Mouse (Mus musculus) brown adipose tissue, adult 24 weeks (tissue): ENCODE data around the gene Olfr1411. TPM values are rescaled to one million over a fixed set of nuclear protein-coding genes. Genes with fewer than 3 reads are reported as not detected.

Experiments
- H3K27ac ChIP-seq: fragments of 200-500 bp; replicated peaks from 2 replicates; pipeline ENCODE4 v1.5.1; 2012; ENCODE audit warnings: low read depth, mild to moderate bottlenecking, low read length
- H3K4me1 ChIP-seq: fragments of 200-500 bp; 2 replicates; pipeline ENCODE4 v1.6.1; 2012; ENCODE audit warnings: low read length, mixed read lengths; ENCODE audit not compliant: control insufficient read depth, insufficient read depth, insufficient read length
- H3K4me3 ChIP-seq: fragments of 200-500 bp; 2 replicates; pipeline ENCODE4 v1.5.1; 2012; ENCODE audit warnings: low read depth, mild to moderate bottlenecking, low read length, moderate library complexity; ENCODE audit not compliant: insufficient read depth
- polyA plus RNA-seq: library from polyadenylated mRNA; stranded (reverse); fragments of >200 nt; gene quantifications from 2 replicates; pipeline ENCODE4 v1.2.4, GENCODE M21; 2012; ENCODE audit not compliant: missing spikeins, insufficient read depth, insufficient read length

Gene Olfr1411
- polyA plus RNA-seq, result not detected in 2 replicates

DNA sequence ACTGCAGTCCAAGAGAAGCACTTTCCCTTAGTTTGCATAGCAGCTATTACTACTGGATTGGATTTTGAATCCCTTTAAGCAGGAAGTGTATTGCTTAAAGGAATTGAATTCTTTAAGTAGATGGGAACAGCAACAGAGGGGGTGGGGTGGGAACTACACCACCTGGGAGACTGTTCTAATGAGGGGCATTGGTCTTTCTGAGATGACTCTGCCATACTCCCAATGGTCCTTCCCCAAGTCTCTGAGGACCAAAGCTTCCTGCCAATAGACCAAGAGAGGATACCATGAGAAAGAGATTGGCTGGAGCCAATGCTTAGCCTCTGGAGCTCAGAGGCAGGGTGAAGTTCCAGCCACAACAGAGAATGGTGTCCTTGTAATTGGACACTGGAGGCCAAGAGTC lies at the start of gene Olfr1411:
TSS of gene Olfr1411 (plus strand) at position 301 of the 400 bp plus-strand sequence.
- no peak within 1 kb of the TSS for H3K4me3 ChIP-seq
- H3K27ac ChIP-seq, result no peak within 1 kb of the TSS
- H3K4me1 ChIP-seq, result no peaks in the 10 kb centered on the region

DNA sequence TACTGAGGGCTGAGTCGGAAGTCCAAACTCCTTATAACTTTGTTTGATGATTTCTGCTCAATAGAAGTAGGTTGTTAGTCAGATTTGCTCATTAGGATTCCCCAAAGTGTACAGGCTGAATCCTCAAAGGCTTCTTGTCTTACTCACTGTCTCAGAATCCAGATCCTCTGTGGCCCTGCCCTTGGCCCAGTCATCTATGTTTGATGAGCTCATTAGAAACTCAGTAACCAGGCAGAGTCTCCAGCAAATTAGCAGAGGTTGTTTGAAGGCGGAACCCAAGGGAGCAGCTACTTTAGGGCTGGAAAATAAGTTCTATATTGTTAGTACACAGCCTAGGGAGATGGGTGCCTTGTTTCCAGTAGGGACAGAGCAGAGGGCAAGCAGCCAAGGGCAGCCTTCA lies 48.3 kb upstream of the Olfr1411 start:
- Histone ChIP-seq H3K4me3 (no peak overlapping the region), H3K27ac (no peak overlapping the region), H3K4me1 (no peaks in the 10 kb centered on the region)

DNA sequence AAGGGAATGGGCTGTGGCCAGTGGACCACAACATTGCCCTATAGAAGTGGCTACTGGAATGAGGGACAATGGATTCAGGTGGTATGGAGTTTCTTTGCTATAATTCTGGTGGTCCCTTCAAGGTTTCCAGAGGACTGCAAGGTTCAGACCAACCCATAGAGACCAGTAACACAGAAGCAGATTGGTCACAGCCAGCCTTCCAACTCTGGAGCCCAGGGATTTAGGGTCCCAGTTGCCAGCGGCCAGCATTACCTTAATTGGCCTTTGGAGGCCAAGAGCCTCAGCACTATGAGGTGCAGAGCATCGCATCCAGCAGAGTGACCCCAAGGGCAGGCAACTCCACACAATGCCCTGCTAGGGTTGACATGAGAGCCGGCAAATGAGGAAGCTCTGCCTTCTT lies 23.2 kb upstream of the Olfr1411 start, which contains the start of gene Olfr1413:
TSS of gene Olfr1413 (plus strand) at position 301 of the 400 bp plus-strand sequence.
- H3K27ac ChIP-seq, result no peak within 1 kb of the TSS
- no peak within 1 kb of the TSS for H3K4me3 ChIP-seq
- H3K4me1 ChIP-seq, result no peaks in the 10 kb centered on the region

DNA sequence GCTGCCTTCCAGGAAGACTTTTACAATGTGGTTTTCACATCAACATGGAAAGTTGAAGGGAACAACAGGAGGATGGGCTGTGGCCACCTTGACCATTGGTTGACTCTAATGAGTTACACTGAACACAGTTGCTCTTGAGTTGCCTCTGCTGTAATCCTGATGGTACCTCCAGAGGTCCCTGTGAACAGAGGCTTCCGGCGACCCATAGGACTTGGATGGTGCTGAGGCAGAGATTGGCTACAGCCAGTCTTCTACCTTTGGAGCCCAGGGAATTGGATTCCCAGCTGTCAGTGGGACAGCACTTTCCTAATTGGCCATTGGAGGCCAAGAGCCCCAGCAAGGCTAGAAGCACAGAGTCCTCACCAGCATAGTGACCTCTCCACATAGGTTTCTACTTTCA lies 8.7 kb upstream of the Olfr1411 start, which contains the start of gene Olfr1412:
TSS of gene Olfr1412 (plus strand) at position 301 of the 400 bp plus-strand sequence.
- H3K27ac ChIP-seq, result no peak within 1 kb of the TSS
- H3K4me3 ChIP-seq, result no peak within 1 kb of the TSS
- H3K4me1 ChIP-seq, result no peaks in the 10 kb centered on the region

DNA sequence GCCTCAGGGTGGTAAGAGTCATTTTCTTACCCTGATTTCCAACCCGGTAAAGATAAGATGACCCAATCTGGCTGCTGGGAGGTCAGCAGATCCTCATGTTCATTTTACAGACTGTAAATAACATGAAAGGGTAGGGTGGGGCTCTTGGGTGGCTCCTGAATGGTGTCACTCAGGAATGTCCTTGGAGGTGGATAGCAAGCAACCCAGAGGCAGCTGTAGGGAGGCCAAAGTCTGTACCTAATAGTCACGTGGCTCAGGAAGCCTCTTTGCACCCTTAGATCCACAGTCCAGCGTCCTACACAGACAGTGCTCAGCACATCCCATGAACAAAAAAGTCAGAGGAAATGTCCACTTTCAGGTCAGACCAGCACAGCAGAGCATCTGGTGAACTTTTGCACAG lies 1.8 kb downstream of the Olfr1411 start:
- H3K27ac ChIP-seq, result no peak overlapping the region
- no peak overlapping the region for H3K4me3 ChIP-seq
- H3K4me1 ChIP-seq, result no peaks in the 10 kb centered on the region

DNA sequence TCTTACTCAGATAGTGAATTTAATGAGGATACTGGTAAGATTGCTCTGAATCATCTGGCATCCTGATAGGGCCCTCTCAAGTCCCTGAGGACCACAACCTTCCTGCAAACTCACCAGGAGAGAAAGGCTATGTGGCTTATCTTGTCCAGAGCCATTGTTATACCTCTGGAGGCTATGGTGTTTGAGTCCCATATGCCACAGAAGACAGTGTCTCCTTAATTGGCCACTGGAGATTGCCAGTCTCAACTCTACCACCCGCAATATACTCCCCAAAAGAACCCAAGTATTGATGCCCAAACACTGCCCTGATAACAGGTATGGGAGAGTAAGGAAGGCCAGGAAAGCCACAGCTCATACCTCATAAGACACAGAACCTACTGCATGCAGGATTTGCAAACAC lies 11.3 kb downstream of the Olfr1411 start, which contains the start of gene Olfr1410:
TSS of gene Olfr1410 (plus strand) at position 301 of the 400 bp plus-strand sequence.
- Histone ChIP-seq H3K4me3 (no peak within 1 kb of the TSS), H3K4me1 (no peaks in the 10 kb centered on the region), H3K27ac (no peak within 1 kb of the TSS)

DNA sequence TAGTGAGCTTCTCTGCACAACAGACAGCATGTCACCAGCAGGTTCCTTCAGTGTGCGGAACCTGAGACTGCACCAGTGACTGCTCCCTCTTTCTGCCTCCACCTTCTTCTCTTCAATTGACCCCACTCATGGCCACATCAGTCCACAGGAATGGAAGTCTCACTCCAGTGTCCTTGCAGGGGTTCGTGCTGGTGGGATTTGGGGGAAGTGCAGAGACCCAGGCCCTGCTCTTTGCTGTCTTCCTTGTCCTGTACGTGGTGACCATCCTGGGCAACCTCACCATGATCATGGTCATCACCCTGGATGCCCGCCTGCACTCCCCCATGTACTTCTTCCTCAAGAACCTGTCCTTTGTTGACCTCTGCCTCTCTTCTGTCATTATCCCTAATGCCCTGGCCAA lies 13.5 kb downstream of the Olfr1411 start:
- Histone ChIP-seq H3K4me1 (no peaks in the 10 kb centered on the region), H3K27ac (no peak overlapping the region), H3K4me3 (no peak overlapping the region)

DNA sequence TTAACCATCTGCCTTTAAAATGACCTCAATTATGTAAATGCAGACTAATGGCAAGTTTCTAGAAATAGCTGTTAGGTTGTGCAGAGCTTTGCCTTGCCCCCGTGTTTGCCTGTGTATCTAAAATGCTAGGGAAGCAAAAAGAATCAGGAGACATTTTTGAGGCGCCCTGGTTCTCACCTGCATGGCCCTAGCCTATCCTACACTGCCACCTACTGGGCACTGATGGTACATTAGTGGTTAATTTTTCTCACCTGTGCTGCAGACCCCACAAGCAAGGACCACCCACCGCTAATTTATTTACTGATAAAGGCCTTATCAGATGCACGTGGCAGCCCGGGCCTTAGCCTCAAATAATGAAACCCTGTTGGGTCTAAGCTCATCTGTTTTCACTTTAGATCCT lies 16.8 kb downstream of the Olfr1411 start:
- Histone ChIP-seq H3K4me1 (no peaks in the 10 kb centered on the region), H3K4me3 (no peak overlapping the region), H3K27ac (no peak overlapping the region)

DNA sequence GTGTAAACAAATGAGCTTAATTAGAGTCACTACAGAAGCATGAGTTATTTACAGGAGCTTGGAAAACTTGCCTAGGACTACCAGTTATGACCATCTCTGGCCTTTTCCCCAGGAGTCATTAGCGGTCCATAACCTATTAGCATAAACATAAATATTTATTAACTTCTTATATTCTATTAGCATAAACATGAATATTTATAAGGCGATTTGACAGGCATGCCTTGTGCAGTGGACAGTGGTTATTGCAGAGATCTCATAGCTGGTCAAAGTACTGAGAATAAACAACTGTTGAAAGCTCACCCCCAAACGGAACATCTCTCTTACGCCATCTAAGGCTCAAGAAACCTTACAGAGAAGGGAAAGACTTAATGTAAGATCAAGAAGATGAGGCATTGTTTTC lies 19.0 kb downstream of the Olfr1411 start:
- Histone ChIP-seq H3K4me3 (no peak overlapping the region), H3K27ac (no peak overlapping the region), H3K4me1 (no peaks in the 10 kb centered on the region)

DNA sequence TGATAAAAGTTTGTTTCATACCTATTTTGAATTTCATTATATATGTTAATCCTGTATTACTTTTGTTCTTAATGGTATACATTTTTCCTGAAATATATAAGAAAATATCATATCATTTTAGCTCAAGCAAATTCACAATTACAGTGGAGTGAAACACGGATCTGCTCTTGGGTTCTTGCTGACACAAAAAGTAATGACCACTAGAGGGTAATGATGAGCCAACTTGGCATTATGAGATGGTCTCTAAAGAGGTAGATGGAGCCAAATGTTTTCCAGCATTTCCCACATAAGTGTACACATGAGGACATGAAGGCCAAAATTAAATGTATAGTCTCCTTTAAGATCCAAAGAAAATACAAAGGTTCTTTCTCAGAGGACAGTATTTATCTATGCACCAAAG lies 20.3 kb downstream of the Olfr1411 start:
- H3K4me1 ChIP-seq, result no peaks in the 10 kb centered on the region
- no peak overlapping the region for H3K4me3 ChIP-seq
- H3K27ac ChIP-seq, result no peak overlapping the region

DNA sequence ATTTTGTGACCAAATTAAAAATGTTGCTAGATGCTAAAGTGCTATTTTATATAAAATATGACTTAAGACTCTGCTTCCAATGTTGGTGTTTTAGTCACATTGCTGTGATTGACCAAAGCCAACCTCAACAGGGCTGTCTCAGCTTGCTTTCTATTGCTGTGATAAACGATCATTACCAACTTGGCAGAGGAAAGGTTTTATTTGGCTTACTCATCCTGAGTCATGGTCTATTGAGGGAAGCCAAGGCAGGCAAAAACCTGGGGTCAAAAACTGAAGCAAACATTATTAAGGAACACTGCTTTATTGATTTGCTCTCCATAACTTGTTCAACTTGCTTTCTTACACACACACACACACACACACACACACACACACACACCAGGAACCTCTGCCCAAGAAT lies 21.8 kb downstream of the Olfr1411 start:
- Histone ChIP-seq H3K27ac (no peak overlapping the region), H3K4me3 (no peak overlapping the region), H3K4me1 (no peaks in the 10 kb centered on the region)

DNA sequence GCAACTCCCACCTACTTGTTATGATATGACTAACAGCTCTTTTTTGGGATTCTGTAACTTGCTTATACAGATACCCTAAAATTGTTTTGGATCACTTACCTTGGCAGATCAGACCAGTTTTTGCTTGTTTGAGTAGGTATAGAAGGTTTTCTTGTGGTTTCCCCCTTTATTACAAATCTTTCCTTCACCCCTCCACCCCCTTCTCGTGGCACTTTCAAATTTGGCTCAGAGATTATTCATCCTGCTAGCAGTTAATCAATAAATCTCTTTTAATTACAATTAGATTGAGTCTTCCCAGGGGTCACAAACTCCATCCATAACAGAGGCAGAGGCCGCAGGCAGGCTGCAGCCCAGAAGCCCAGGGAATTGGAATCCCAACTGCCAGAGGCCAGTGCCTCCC lies 23.3 kb downstream of the Olfr1411 start, which contains the start of gene Olfr12:
TSS of gene Olfr12 (plus strand) at position 301 of the 400 bp plus-strand sequence.
- Histone ChIP-seq H3K4me1 (no peaks in the 10 kb centered on the region), H3K4me3 (no peak within 1 kb of the TSS), H3K27ac (no peak within 1 kb of the TSS)

DNA sequence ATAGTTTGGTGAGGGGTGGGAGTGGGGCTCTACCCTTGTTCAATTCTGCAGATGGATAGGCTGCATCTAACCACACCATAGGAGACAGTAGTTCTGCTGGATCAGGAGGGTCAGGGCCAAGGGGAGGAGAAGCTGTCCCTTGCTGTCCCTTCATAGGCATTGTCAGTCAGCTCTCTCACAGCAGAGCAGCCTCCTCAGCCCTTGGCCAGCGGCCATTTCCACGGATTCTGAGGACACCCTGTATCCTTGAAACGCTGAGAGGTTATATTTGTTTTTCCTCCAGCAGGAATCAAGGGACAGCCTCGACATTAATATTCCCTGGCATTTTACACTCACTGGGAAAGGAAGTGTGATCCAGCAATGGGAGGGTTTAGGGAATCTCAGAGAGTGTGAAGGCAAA lies 24.1 kb downstream of the Olfr1411 start:
- Histone ChIP-seq H3K4me3 (no peak overlapping the region), H3K27ac (no peak overlapping the region), H3K4me1 (no peaks in the 10 kb centered on the region)

DNA sequence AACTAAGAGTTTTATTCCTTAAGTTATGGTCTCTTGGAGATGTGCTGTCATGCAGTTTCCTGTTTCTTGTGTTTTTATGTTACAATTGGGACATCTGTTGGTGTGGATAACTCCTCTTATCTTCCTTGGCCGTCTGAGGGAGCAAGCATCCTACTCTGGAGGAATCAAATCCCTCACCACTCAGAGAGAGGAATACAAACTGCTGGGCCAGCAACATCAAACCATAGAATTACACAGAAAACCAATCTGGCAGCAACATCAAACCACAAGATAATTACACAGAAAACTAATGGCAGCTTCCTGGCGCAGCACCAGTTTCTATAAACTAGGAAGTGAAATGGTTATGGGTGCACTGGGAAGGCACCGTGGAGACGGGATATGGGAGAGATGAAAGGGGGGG lies 34.0 kb downstream of the Olfr1411 start:
- Histone ChIP-seq H3K4me1 (no peaks in the 10 kb centered on the region), H3K4me3 (no peak overlapping the region), H3K27ac (no peak overlapping the region)

DNA sequence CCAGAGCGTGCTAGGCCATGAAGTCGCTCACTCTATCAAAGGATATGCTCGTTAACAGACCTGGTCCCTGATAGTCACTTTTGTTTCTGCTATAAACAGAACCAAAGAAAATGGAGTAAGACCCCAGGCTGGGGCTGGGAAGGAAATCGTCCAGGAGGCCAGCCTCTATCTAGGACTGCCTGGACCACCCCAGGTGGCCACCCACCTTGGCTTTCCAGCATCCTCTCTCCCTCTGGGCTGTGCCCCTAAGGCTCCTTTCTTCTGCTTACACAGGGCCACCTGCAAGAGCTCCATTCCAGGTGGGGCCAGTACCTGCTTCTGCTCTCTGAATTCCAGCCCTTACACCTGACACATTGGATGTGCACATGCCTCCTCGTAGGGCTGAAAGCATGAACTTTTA lies 38.0 kb downstream of the Olfr1411 start:
- H3K4me1 ChIP-seq, result no peaks in the 10 kb centered on the region
- no peak overlapping the region for H3K27ac ChIP-seq
- no peak overlapping the region for H3K4me3 ChIP-seq

DNA sequence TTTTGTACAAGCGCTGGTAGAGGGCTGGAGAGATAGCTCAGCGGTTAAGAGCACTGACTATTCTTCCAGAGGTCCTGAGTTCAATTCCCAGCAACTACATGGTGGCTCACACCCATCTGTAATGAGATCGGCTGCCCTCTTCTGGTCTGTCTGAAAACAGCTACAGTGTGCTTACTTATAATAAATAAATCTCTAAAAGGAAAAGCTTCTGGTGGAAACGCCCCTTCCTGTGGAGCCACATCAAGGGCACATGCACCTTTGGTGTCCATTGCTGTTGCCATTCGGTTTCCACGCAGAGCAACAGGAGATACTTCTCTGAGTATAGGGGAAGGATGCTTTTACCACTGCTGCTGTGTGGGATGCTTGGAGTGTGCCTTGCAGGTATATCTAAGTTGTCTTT lies 38.7 kb downstream of the Olfr1411 start:
- no peak overlapping the region for H3K4me3 ChIP-seq
- H3K4me1 ChIP-seq, result no peaks in the 10 kb centered on the region

More for the DNA sequence above, 38.7 kb downstream of the Olfr1411 start:
- H3K27ac ChIP-seq, result no peak overlapping the region
